Mouse (Mus musculus): ENCODE measurements around the gene Col4a6.

Col4a6 gene

GRCm38 (mm10) chrX:141473470-141474302 is at the start of gene Col4a6:
Gene Col4a6 (minus strand): TSS chrX:141474076.
- DNase-seq = no peak

GRCm38 (mm10) chrX:141503125-141503524 is 29.2 kb upstream of the Col4a6 start:
- DNase-seq = no peak

GRCm38 (mm10) chrX:141494545-141494944 is 20.7 kb upstream of the Col4a6 start:
- no peak for DNase-seq

- DNase-seq = no peak
Measured at GRCm38 (mm10) chrX:141475566-141476327, 1.9 kb upstream of the Col4a6 start.

- DNase-seq = peak; percentile 11
Measured at GRCm38 (mm10) chrX:141475110-141475509, 1.2 kb upstream of the Col4a6 start, which contains the start of gene Col4a5. Gene Col4a5 (plus strand): TSS chrX:141475385.

GRCm38 (mm10) chrX:141447936-141448335 is 25.9 kb downstream of the Col4a6 start:
- no peak for DNase-seq

GRCm38 (mm10) chrX:141439423-141439822 is 34.5 kb downstream of the Col4a6 start:
- no peak for DNase-seq

GRCm38 (mm10) chrX:141436780-141437179 is 37.1 kb downstream of the Col4a6 start:
- no peak for DNase-seq

- DNase-seq = no peak
Measured at GRCm38 (mm10) chrX:141415318-141415717, 58.6 kb downstream of the Col4a6 start.

- no peak for DNase-seq
Measured at GRCm38 (mm10) chrX:141396243-141396642, 77.6 kb downstream of the Col4a6 start.

- no peak for DNase-seq
Measured at GRCm38 (mm10) chrX:141385399-141386105, 88.3 kb downstream of the Col4a6 start.

GRCm38 (mm10) chrX:141384632-141385031 is 89.2 kb downstream of the Col4a6 start:
- DNase-seq = no peak

- DNase-seq = no peak
Measured at GRCm38 (mm10) chrX:141370276-141370675, 103.6 kb downstream of the Col4a6 start.

- no peak for DNase-seq
Measured at GRCm38 (mm10) chrX:141363331-141363730, 110.5 kb downstream of the Col4a6 start.

- DNase-seq = no peak
Measured at GRCm38 (mm10) chrX:141341417-141341816, 132.5 kb downstream of the Col4a6 start.

- no peak for DNase-seq
Measured at GRCm38 (mm10) chrX:141328044-141328443, 145.8 kb downstream of the Col4a6 start.

GRCm38 (mm10) chrX:141324201-141324600 is 149.7 kb downstream of the Col4a6 start:
- DNase-seq = no peak

- DNase-seq = no peak
Measured at GRCm38 (mm10) chrX:141316217-141316616, 157.7 kb downstream of the Col4a6 start.

GRCm38 (mm10) chrX:141315795-141316194 is 158.1 kb downstream of the Col4a6 start:
- DNase-seq = no peak

GRCm38 (mm10) chrX:141292702-141293462 is 181.0 kb downstream of the Col4a6 start:
- DNase-seq = no peak

- no peak for DNase-seq
Measured at GRCm38 (mm10) chrX:141276397-141276796, 197.5 kb downstream of the Col4a6 start.

- no peak for DNase-seq
Measured at GRCm38 (mm10) chrX:141265986-141266385, 207.9 kb downstream of the Col4a6 start.
